Mouse (Mus musculus) testis, adult 2 months (tissue): Measurements from ENCODE around the gene Rbm20. TPM values are rescaled to one million over a fixed set of nuclear protein-coding genes. Genes with fewer than 3 reads are reported as not detected.

Experiments used
- H3K27ac ChIP-seq: fragments of 200-500 bp; 2 replicates; pipeline ENCODE4 v1.5.1; 2012; ENCODE audit warnings: low read depth, low read length; ENCODE audit not compliant: control insufficient read depth, insufficient read depth
- H3K27me3 ChIP-seq: fragments of 200-500 bp; 2 replicates; pipeline ENCODE4 v1.6.1; 2012; ENCODE audit warnings: mild to moderate bottlenecking, low read length, moderate library complexity; ENCODE audit not compliant: control insufficient read depth, insufficient read depth
- H3K36me3 ChIP-seq: fragments of 200-500 bp; 2 replicates; pipeline ENCODE4 v1.6.1; 2012; ENCODE audit warnings: mild to moderate bottlenecking, low read length; ENCODE audit not compliant: control insufficient read depth, insufficient read depth
- H3K4me1 ChIP-seq: fragments of 200-500 bp; 2 replicates; pipeline ENCODE4 v1.6.1; 2012; ENCODE audit warnings: low read length; ENCODE audit not compliant: control insufficient read depth, insufficient read depth
- H3K4me3 ChIP-seq: fragments of 200-500 bp; 2 replicates; pipeline ENCODE4 v1.5.1; 2012; ENCODE audit warnings: low read depth, mild to moderate bottlenecking, low read length, moderate library complexity, mixed read lengths; ENCODE audit not compliant: control insufficient read depth
- CTCF ChIP-seq: fragments of 200-500 bp; IDR thresholded peaks from 2 replicates; pipeline ENCODE4 v1.5.1; 2012; ENCODE audit warnings: low read depth, mild to moderate bottlenecking, inconsistent platforms, low read length, moderate library complexity; ENCODE audit not compliant: control insufficient read depth, insufficient read depth, insufficient replicate concordance
- POLR2A ChIP-seq: fragments of 200-500 bp; IDR thresholded peaks from 2 replicates; pipeline ENCODE4 v1.6.1; 2012; ENCODE audit warnings: low read depth, mild to moderate bottlenecking, inconsistent platforms, low read length, moderate library complexity; ENCODE audit not compliant: control insufficient read depth
- polyA plus RNA-seq: library from polyadenylated mRNA; depleted of rRNA; stranded (reverse); fragments of >200 nt; gene quantifications from 2 replicates; pipeline ENCODE4 v1.2.3, GENCODE M21; 2012

Rbm20 gene
- polyA plus RNA-seq, 1 experiment, result 0.78 TPM

GRCm38 (mm10) chr19:53786239-53786638 lies 109.1 kb downstream of the Rbm20 start:
- no peak overlapping the region for H3K27ac ChIP-seq
- H3K4me3 ChIP-seq, result no peak overlapping the region
- TF ChIP-seq CTCF (no peak), POLR2A (no peak)
- no peaks in the 10 kb centered on the region for H3K36me3 ChIP-seq
- no peaks in the 10 kb centered on the region for H3K27me3 ChIP-seq
- H3K4me1 ChIP-seq, result no peaks in the 10 kb centered on the region

DNA sequence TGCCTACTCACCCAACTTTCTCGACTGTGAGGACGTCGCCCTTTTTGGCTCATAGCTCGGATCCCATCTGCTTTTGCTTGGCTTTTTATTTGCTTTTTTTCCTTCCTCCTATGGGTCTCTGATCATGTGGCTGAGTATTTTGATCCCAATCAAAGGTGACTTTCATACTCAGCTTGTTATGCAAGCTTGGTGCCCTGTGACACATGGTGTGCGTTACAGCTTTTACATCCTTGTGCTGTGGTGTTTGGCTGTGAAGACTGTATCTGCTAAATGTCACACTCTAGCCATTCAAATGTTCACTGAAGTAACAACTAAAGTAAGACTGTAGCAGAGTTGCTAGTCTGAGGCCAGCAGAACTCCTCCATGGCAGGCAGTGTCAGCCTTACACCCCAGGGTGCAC lies 109.7 kb downstream of the Rbm20 start:
- Histone ChIP-seq H3K27me3 (no peaks in the 10 kb centered on the region), H3K27ac (no peak overlapping the region), H3K4me3 (no peak overlapping the region), H3K4me1 (no peaks in the 10 kb centered on the region), H3K36me3 (no peaks in the 10 kb centered on the region)
- no peak for TF ChIP-seq POLR2A
- TF ChIP-seq CTCF, result no peak

DNA sequence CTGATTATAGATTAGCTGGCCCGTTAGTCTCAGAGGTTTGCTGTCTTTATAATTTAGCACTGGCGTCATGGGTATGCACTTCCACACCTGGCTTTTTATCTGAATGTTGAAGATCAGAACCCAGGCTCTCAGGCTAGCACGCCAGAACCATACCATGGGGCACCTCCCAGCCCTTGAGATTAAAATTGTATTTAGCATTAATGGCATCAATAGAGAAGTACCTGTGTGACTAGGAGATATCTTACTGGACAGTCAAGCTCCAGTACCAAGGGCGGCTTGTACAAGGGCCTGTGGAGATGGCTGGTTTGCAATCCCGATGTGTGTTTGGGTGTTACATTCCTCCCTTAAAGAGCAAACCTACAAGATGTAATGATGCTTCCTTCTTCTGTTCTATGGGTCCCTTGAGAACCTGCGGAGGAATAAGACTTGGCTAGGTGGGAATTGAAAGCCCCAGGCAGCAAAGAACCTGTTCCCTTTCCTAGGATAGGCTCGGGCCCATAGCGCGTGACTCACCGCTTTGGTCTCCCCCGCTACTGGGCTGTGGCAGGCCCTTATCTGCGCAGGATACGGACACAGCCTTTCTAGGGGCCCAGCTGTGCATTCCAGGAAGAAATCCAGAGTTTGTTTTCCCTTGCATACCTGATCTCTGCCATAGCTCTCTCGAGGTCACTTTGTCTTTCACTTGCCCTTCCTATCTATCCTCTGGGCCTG lies 111.7 kb downstream of the Rbm20 start:
- no peak overlapping the region for H3K4me3 ChIP-seq
- no peaks in the 10 kb centered on the region; the same call in 1 of the 2 replicates for H3K4me1 ChIP-seq
- H3K27ac ChIP-seq, result no peak overlapping the region
- H3K36me3 ChIP-seq, result no peaks in the 10 kb centered on the region
- TF ChIP-seq POLR2A, result no peak
- TF ChIP-seq CTCF, result no peak
- H3K27me3 ChIP-seq, result no peaks in the 10 kb centered on the region

- Histone ChIP-seq H3K27ac (no peak overlapping the region), H3K36me3 (no peaks in the 10 kb centered on the region), H3K4me3 (no peak overlapping the region), H3K27me3 (no peaks in the 10 kb centered on the region), H3K4me1 (no peaks in the 10 kb centered on the region; the same call in 1 of the 2 replicates)
- no peak for TF ChIP-seq POLR2A
- no peak for TF ChIP-seq CTCF
Measured at GRCm38 (mm10) chr19:53789571-53789970, 112.5 kb downstream of the Rbm20 start.

GRCm38 (mm10) chr19:53791751-53792720 lies 114.9 kb downstream of the Rbm20 start:
- no peaks in the 10 kb centered on the region for H3K27me3 ChIP-seq
- TF ChIP-seq POLR2A (no peak), CTCF (no peak)
- H3K27ac ChIP-seq, result no peak overlapping the region
- no peaks in the 10 kb centered on the region for H3K36me3 ChIP-seq
- no peak overlapping the region for H3K4me3 ChIP-seq
- no peaks in the 10 kb centered on the region; the same call in 1 of the 2 replicates for H3K4me1 ChIP-seq

DNA sequence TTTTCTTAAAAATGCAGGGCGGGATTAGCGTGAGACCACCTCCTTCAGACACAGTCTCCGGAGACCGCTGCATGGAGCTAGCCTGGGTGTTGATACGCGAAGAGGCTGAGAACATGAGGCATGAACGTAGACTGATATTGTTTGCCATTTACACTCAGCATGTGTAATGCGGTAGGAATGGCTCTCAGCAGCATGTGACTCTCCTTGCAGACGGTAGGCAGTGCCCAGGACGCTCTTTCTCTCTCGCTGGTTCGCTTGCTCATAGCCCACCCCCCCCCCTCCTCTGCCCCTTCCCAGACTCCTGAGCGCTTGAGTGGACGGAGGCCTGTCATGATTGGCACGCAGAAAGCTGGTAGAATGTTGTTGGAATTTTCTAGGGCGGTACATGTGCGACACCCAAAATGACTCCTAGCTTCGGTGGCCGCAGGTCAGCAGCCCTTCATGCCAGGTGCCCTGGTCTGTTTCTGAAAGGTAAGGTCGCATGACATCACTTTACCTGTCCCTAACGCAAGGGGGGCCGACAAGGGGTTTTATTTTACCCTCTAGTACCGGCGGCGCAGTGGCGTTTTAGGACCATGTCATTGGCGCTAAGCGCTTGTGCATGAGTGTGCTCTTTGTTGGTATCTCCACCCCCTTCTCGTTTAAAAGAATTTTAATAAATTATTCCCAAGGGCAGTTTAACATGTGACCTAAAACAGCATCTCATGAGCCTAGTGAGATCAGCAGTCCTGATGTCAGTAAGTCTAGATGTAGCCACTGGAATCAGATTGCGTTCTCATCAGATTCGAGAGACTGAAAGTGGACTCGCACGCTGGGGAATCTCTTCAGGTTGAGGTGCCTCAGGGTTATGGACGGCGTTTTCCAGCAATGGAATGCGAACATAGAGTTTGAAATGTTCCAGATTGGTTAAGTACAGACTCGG lies 116.1 kb downstream of the Rbm20 start:
- Histone ChIP-seq H3K4me3 (no peak overlapping the region), H3K36me3 (no peaks in the 10 kb centered on the region), H3K27ac (no peak overlapping the region), H3K27me3 (no peaks in the 10 kb centered on the region), H3K4me1 (no peaks in the 10 kb centered on the region; the same call in 1 of the 2 replicates)
- TF ChIP-seq CTCF (no peak), POLR2A (no peak)
